8 mouse cellular contexts compared by ENCODE assay signal in the genomic region with DNA sequence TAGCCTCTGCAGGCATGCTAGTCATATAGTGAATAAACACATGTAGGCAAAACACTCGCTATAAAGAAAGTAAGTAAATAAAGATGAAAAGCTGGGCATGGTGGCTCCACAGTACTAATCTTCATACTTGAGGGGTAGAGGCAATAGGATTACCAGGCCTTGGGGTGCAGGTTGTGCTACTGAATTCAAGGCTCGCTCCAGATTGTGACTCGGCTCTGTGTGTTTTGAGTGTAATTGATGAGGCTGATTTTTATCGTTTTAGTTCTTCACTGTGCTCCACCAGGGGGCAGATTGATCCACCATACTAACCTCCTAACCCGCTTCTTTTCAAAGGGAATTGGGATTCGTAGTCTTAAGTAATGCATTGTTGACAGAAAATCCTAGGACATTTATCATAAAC. TPM values are rescaled to one million over a fixed set of nuclear protein-coding genes. Genes with fewer than 3 reads are reported as not detected.
A peak's percentile ranks its signal among the peaks of the same experiment; 100 is the strongest.
DNase-seq lines count a peak whose midpoint lies in the region; ATAC-seq lines count a peak whose summit lies in the region.

No protein-coding gene starts in this region.

- peak overlapping the region; percentile 59 for H3K4me3 ChIP-seq in erythroblast, embryonic 14.5 days (replicated peaks)

- H3K9me3 ChIP-seq in erythroblast, embryonic 14.5 days (ENCODE audit: control insufficient read depth, low read length): no peaks in the 10 kb centered on the region

- H3K27me3 ChIP-seq in erythroblast, embryonic 14.5 days (ENCODE audit: control insufficient read depth): 0 out of 2 replicates have a peak, but pooled peaks cover 3% of the 10 kb centered on the region

- H3K36me3 ChIP-seq in erythroblast, embryonic 14.5 days (ENCODE audit: control insufficient read depth): no peaks in the 10 kb centered on the region

- ATAC-seq in frontal cortex, adult (ENCODE audit: low TSS enrichment): peak; percentile 78
- peak; percentile 54 to 64 for ATAC-seq in hematopoietic stem cell, adult 5-6 weeks (replicated peaks in 1 of 2; ENCODE audit: insufficient read depth in 1 of 2, low FRiP score in 2 of 2, low TSS enrichment in 1 of 2, low read depth in 1 of 2, poor library complexity in 2 of 2, severe bottlenecking in 2 of 2)

- H3K4me1 ChIP-seq in erythroblast, embryonic 14.5 days (ENCODE audit: control insufficient read depth): peaks cover 28% of the 10 kb centered on the region

- DNase-seq in frontal cortex, postnatal 10 days (ENCODE audit: low spot score in 2 of 2): no peak
- peak; percentile 85 for DNase-seq in brain, adult 2 months (ENCODE audit: low read depth, low spot score)
- DNase-seq in layer of hippocampus, postnatal 14 days (ENCODE audit: low spot score in 2 of 2): peak; percentile 36 to 74
- peak; percentile 61 for DNase-seq in lung, postnatal 25 days (ENCODE audit: low spot score)
- DNase-seq in right cerebral cortex, postnatal 10 days (ENCODE audit: low spot score in 2 of 2): peak; percentile 52 to 64

RNA-seq across cellular contexts. Expression of a gene that starts 6.6 kb away (rescaled TPM):
- 0.07 and 0.12 TPM in 2 replicates for polyA plus RNA-seq in erythroblast, embryonic 14.5 days (2012)
- 3.8 and 5.8 TPM in 2 replicates for total RNA-seq in hematopoietic stem cell, adult 5-6 weeks (2017)
- total RNA-seq in layer of hippocampus, postnatal 14 days (2021): 10 to 100 TPM in 1 of 2 experiments, 1 to 10 TPM in 1; 8.1 to 10.9 TPM

RNA-seq across cellular contexts. Expression of a gene that starts 6.6 kb away (rescaled TPM):
- 25.9 and 30.7 TPM in 2 replicates for polyA plus RNA-seq in erythroblast, embryonic 14.5 days (2012)
- 5,346 and 7,603 TPM in 2 replicates for total RNA-seq in hematopoietic stem cell, adult 5-6 weeks (2017)
- total RNA-seq in layer of hippocampus, postnatal 14 days (2021): 100 to 1,000 TPM; 697 to 821 TPM

RNA-seq across cellular contexts. Expression of a gene that starts 11.3 kb away (rescaled TPM):
- polyA plus RNA-seq in erythroblast, embryonic 14.5 days (2012): 3.9 and 4.3 TPM in 2 replicates
- 45.2 and 54.4 TPM in 2 replicates for total RNA-seq in hematopoietic stem cell, adult 5-6 weeks (2017)
- total RNA-seq in layer of hippocampus, postnatal 14 days (2021): 10 to 100 TPM; 44.7 to 46.4 TPM

RNA-seq across cellular contexts. Expression of a gene that starts 23.2 kb away (rescaled TPM):
- not detected in 2 replicates for polyA plus RNA-seq in erythroblast, embryonic 14.5 days (2012)
- total RNA-seq in hematopoietic stem cell, adult 5-6 weeks (2017): not detected in 2 replicates
- total RNA-seq in layer of hippocampus, postnatal 14 days (2021): not detected

RNA-seq across cellular contexts. Expression of a gene that starts 27.9 kb away (rescaled TPM):
- 0.20 and 0.21 TPM in 2 replicates for polyA plus RNA-seq in erythroblast, embryonic 14.5 days (2012)
- total RNA-seq in hematopoietic stem cell, adult 5-6 weeks (2017): 48.2 and 61.7 TPM in 2 replicates
- total RNA-seq in layer of hippocampus, postnatal 14 days (2021): 10 to 100 TPM; 48.8 to 53.3 TPM

Comparison
In these comparisons a context has a peak if more than half of its experiments do, and no peak if none do; other contexts are left out.
1. DNase-seq: peak in brain, adult 2 months (single experiment), layer of hippocampus, postnatal 14 days (2 of 2), lung, postnatal 25 days (single experiment) and right cerebral cortex, postnatal 10 days (2 of 2); none in frontal cortex, postnatal 10 days (0 of 2).